Mouse (Mus musculus) limb, embryonic 13.5 days (tissue): ENCODE data around the gene Cacng7. TPM values are rescaled to one million over a fixed set of nuclear protein-coding genes. Genes with fewer than 3 reads are reported as not detected.
"Not testable (repeated sequence)": the region's sequence is repeated elsewhere in the genome, so short reads cannot be mapped to it uniquely, and the experiment has no call there.

ENCODE experiments used
- ATAC-seq: fragments of 200-750 bp; cut with Nextera tagmentation; 2 replicates; pipeline ENCODE4 v1.8.0; 2017; ENCODE audit warnings: low read depth, moderate number of reproducible peaks, moderate TSS enrichment; ENCODE audit not compliant: low FRiP score
- H3K27ac ChIP-seq: fragments of 300-500 bp; sonication (generic); 2 replicates; pipeline ENCODE4 v1.5.1; 2015; ENCODE audit warnings: inconsistent platforms, mild to moderate bottlenecking, moderate library complexity
- H3K27me3 ChIP-seq: fragments of 300-500 bp; sonication (generic); 2 replicates; pipeline ENCODE4 v1.6.1; 2015; ENCODE audit warnings: mild to moderate bottlenecking, inconsistent platforms
- H3K36me3 ChIP-seq: fragments of 300-500 bp; sonication (generic); 2 replicates; pipeline ENCODE4 v1.6.1; 2015; ENCODE audit warnings: inconsistent platforms, mild to moderate bottlenecking, moderate library complexity
- H3K4me1 ChIP-seq: fragments of 300-500 bp; sonication (generic); 2 replicates; pipeline ENCODE4 v1.6.1; 2015; ENCODE audit warnings: inconsistent platforms
- H3K4me2 ChIP-seq: fragments of 300-500 bp; sonication (generic); replicated peaks from 2 replicates; pipeline ENCODE4 v1.6.1; 2015; ENCODE audit warnings: inconsistent platforms, mild to moderate bottlenecking, moderate library complexity
- H3K4me3 ChIP-seq: fragments of 300-500 bp; sonication (generic); 2 replicates; pipeline ENCODE4 v1.5.1; 2015; ENCODE audit warnings: moderate library complexity, mild to moderate bottlenecking, inconsistent platforms
- H3K9ac ChIP-seq: fragments of 300-500 bp; sonication (generic); 2 replicates; pipeline ENCODE4 v1.6.1; 2015; ENCODE audit warnings: mild to moderate bottlenecking, inconsistent platforms
- H3K9me3 ChIP-seq: fragments of 300-500 bp; sonication (generic); 2 replicates; pipeline ENCODE4 v1.6.1; 2016; ENCODE audit warnings: inconsistent platforms
- WGBS: fragments of 180-500 bp; shearing (Covaris S2); methylation state at CpG from one replicate; pipeline ENCODE4 v1.1.7; 2015; 5-methylcytosine and 5-hydroxymethylcytosine counted together
- polyA plus RNA-seq: library from polyadenylated mRNA; unstranded; fragments of >200 nt; fragmentation: Nextera tagmentation; extraction: Ambion mirVana; gene quantifications from 2 replicates; pipeline ENCODE4 v1.2.1, GENCODE M21; 2015

Gene Cacng7
- polyA plus RNA-seq = 3.8 and 4.1 TPM in 2 replicates

DNA sequence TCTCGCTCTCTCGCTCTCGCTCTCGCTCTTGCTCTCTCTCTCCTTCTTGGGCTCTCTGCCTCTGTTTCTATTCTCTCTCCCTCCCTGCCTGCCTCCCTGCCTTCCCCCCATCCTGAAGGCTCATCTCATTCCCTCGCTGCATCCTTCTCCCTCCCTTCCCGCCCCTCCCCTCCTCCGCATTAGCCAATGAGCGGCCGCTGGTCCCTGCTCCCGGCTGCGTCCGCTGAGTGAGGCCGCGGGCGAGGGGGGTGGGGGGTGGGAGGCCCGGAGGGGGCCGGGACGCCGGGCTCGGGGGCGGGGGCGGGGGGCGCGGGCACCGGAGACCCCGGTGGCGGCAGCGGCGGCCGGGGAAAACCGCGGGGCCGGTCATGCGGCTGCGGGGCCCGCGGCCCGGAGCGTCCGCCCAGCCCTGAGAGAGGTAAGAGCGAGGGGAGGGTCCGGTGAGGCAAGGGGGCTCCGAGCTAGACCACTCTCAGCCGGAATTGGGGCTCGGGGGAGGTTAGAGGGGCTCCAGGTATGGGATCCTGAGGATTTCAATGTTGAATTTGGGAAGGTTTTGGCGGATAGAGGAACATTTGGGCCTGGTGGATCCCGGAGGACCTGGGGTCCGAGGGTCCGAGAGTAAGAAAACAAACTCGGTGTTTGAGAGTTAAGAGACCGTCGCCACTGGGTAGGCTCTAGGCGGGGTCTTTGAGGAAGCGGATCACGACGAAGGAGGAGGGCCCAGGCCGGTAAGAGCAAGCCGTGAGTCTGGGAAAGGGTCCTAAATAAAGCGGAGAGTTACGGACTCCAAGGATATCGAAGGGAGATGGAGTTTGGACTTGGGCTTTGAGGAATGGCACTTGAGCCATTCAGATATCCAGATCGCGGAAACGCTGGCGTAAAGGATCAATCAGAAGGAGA is at the start of gene Cacng7:
TSS of gene Cacng7 (plus strand) at position 337 of the 903 bp plus-strand sequence.
- H3K9ac ChIP-seq = peak within 1 kb of the TSS; percentile 82
- WGBS = under 1% methylated on average over 59 of the region's 65 CpGs
- H3K27ac ChIP-seq = peak within 1 kb of the TSS; percentile 91
- H3K4me1 ChIP-seq = peaks cover 21% of the 10 kb centered on the region
- H3K4me3 ChIP-seq = peak within 1 kb of the TSS; percentile 68
- peak within 1 kb of the TSS; percentile 80 for H3K4me2 ChIP-seq
- H3K36me3 ChIP-seq = peaks cover 11% of the 10 kb centered on the region
- no peaks in the 10 kb centered on the region for H3K9me3 ChIP-seq
- peaks cover 12% of the 10 kb centered on the region for H3K27me3 ChIP-seq
- ATAC-seq = peak; percentile 31; the same call in 1 of the 2 replicates

- H3K4me1 ChIP-seq = 0 out of 2 replicates have a peak, but pooled peaks cover 4% of the 10 kb centered on the region
- H3K4me2 ChIP-seq = no peak overlapping the region
- no peaks in the 10 kb centered on the region for H3K9me3 ChIP-seq
- no peak overlapping the region for H3K9ac ChIP-seq
- no peak overlapping the region for H3K27ac ChIP-seq
- no peaks in the 10 kb centered on the region for H3K27me3 ChIP-seq
- WGBS = 88% methylated on average over 11 of the region's 11 CpGs
- H3K4me3 ChIP-seq = no peak overlapping the region
- ATAC-seq = no peak
- H3K36me3 ChIP-seq = no peaks in the 10 kb centered on the region
Measured at GRCm38 (mm10) chr7:3283081-3283875, 49.5 kb upstream of the Cacng7 start.

GRCm38 (mm10) chr7:3284604-3285003 is 48.2 kb upstream of the Cacng7 start:
- Histone ChIP-seq H3K9ac (no peak overlapping the region), H3K4me3 (no peak overlapping the region), H3K4me1 (peaks cover 7% of the 10 kb centered on the region; the same call in 1 of the 2 replicates), H3K27me3 (no peaks in the 10 kb centered on the region), H3K27ac (no peak overlapping the region), H3K36me3 (no peaks in the 10 kb centered on the region), H3K9me3 (no peaks in the 10 kb centered on the region), H3K4me2 (no peak overlapping the region)
- no peak for ATAC-seq
- WGBS = 77% methylated on average over 10 of the region's 10 CpGs

DNA sequence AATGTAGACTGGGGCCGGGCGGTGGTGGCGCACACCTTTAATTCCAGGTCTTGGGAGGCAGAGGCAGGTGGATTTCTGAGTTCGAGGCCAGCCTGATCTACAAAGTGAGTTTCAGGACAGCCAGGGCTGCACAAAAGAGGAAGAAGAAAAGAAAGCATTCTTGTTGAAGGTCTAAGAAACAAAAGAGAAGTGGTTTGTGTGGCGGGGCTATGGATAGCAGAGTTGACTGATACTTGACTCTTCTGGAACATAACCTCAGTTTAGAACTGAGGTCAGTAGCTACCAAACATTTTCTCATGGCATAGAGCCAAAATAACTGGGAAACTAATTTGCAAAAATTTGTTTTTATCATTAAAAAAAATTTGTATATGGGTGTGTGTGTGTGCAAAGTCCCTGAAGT is 46.7 kb upstream of the Cacng7 start:
- H3K9ac ChIP-seq = no peak overlapping the region
- peaks cover 16% of the 10 kb centered on the region for H3K4me1 ChIP-seq
- ATAC-seq = no peak
- WGBS = 92% methylated on average over 5 of the region's 5 CpGs
- no peak overlapping the region for H3K4me2 ChIP-seq
- H3K9me3 ChIP-seq = no peaks in the 10 kb centered on the region
- no peaks in the 10 kb centered on the region for H3K36me3 ChIP-seq
- H3K27me3 ChIP-seq = no peaks in the 10 kb centered on the region
- H3K4me3 ChIP-seq = no peak overlapping the region
- no peak overlapping the region for H3K27ac ChIP-seq

DNA sequence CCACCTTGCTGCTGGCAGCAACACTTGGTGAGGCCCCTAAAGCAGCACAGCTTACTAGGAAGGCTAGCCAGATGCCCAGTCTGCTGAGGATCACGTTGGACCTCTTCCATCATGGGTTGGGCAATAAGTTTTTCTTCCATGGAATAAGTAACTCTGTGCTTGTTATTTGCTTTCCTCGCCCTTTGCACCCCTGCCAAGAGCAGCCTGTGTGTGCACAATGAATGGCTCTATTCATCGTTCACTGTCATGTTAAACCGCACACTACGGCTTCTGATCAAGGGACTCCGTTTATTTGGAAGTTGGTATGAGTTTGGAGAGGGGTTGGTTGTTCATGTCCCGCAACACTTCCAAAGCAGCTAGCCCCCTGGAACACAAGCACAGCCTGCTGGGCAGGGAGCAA is 45.6 kb upstream of the Cacng7 start:
- no peak for ATAC-seq
- no peak overlapping the region for H3K4me3 ChIP-seq
- no peaks in the 10 kb centered on the region for H3K9me3 ChIP-seq
- H3K36me3 ChIP-seq = no peaks in the 10 kb centered on the region
- peaks cover 27% of the 10 kb centered on the region for H3K4me1 ChIP-seq
- no peak overlapping the region for H3K9ac ChIP-seq
- no peak overlapping the region; the same call in 1 of the 2 replicates for H3K4me2 ChIP-seq
- WGBS = 70% methylated on average over 7 of the region's 7 CpGs
- peak overlapping the region; percentile 44; the same call in 1 of the 2 replicates for H3K27ac ChIP-seq
- H3K27me3 ChIP-seq = no peaks in the 10 kb centered on the region

DNA sequence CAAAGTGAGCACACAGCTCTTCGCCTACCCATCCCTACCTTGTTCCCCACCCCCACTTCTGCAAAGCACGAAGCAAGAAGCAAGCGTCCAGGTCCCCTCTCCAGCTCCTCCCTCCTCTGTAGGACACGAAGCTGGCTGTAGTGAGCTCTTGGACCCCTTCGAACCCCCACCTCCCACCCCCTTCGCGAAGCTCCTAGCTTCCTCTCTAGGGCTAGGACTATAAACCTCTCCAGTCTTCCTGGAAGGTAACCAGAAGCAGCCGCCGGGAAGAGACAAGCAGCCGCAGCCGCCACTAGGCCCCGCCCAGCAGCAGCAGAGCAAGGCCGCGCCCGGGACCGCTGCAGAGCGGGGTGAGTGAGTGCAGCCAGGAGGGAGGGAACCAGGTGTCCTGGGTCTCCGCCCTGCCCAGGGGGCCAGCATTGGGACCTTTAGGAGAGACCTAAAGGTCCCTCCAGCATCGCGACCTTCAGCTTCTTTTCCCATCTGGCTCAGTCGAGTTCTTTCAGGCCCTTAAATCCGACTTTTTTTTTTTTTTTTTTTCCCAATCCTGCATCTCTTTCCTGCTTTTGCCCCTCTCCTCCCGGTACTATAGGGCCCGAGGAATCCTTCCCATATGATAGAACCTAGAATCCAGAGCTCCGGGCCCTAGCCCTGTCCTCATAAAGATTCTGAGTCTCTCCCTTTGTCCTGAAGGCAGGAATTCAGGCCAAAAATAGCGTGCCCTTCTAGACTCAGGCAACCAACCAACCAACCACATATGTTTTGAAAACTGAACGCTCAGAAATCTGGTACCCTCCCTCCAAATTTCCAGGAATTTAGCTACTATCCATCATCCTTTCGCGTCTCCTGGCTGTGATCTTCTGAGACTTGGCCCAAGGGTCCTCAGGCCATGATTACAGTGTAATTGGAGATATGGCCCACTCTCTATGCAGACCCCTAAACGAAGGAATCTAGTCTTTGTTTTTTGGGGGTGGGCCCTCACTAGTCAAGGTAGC is 43.5 kb upstream of the Cacng7 start, which contains the start of the genes Myadm and Prkcg:
TSS of gene Myadm (plus strand) at position 105 of the 995 bp plus-strand sequence.
TSS of gene Prkcg (plus strand) at position 204 of the 995 bp plus-strand sequence.
- H3K9ac ChIP-seq = peak within 1 kb of the TSS; percentile 72
- peak within 1 kb of the TSS; percentile 53 for H3K4me3 ChIP-seq
- H3K9me3 ChIP-seq = no peaks in the 10 kb centered on the region
- peaks cover 7% of the 10 kb centered on the region; the same call in 1 of the 2 replicates for H3K36me3 ChIP-seq
- ATAC-seq = peak; percentile 67
- H3K4me2 ChIP-seq = peak within 1 kb of the TSS; percentile 75
- 2% methylated on average over 30 of the region's 30 CpGs for WGBS
- H3K27me3 ChIP-seq = no peaks in the 10 kb centered on the region
- H3K27ac ChIP-seq = peak within 1 kb of the TSS; percentile 91
- H3K4me1 ChIP-seq = peaks cover 36% of the 10 kb centered on the region

DNA sequence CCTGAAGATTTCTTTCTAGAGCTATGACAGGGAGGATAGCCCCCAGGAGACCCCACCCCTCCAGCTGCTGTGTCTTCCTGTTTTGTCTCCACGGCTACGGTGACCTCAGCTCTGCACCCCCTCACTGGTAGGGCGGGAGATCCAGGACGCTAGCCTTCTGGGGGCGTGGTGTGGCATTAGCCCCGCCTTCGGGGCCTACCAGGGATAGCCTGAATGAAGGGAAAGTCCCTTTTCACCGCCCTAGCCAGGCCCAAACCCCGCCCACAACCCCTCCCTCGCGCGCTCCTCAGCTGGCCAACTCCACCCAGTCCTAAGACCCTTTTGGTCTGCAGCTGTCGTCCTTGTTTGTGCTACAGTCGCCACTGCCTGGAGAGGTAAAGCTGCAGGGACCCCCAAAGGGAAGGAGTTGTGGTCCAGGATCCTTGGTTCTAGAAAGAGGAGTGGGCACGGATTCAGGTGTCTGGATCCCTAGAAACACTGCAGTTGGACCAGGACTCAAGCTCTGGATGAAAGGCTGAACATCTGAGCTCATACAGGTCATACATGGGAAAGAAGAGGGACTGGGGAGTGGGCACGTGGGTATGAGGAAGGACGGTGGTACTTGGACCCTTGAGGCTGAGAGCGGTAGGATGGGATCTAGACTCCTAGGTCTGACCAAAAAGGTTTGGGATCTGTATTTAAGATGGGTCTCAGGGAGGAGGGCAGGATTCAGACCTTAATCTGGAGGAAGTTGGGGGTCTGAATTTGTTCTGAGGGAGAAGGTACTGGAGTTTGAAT is 42.3 kb upstream of the Cacng7 start:
- peak; percentile 89 for ATAC-seq
- peak overlapping the region; percentile 75 for H3K4me2 ChIP-seq
- WGBS = 2% methylated on average over 18 of the region's 18 CpGs
- peaks cover 36% of the 10 kb centered on the region for H3K4me1 ChIP-seq
- H3K9me3 ChIP-seq = no peaks in the 10 kb centered on the region
- peak overlapping the region; percentile 91 for H3K27ac ChIP-seq
- H3K27me3 ChIP-seq = no peaks in the 10 kb centered on the region
- H3K4me3 ChIP-seq = peak overlapping the region; percentile 53
- peak overlapping the region; percentile 72 for H3K9ac ChIP-seq
- H3K36me3 ChIP-seq = peaks cover 16% of the 10 kb centered on the region

DNA sequence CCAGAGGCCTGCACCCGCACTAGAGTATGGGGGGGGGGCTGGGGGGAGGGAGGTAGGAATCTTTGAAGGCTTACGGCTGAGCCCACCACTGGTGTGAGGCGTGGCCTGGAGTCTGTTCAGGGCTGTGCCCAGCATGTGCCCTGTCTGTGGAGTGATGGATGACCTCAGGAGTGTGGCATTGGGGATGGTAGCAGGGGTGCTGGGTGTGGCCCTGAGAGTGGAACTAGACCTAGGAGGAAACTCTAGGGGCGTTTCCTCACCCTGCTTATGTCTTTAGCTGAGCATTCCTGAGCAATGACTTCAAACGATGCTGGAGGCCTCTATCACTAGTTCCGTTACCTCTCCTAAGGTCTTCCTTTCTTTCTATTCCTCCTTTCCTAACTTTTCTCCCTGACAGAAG is 41.6 kb upstream of the Cacng7 start:
- WGBS = 32% methylated on average over 6 of the region's 6 CpGs
- H3K9ac ChIP-seq = peak overlapping the region; percentile 61
- H3K9me3 ChIP-seq = no peaks in the 10 kb centered on the region
- H3K27me3 ChIP-seq = no peaks in the 10 kb centered on the region
- peak overlapping the region; percentile 53 for H3K4me3 ChIP-seq
- peak overlapping the region; percentile 76; the same call in 1 of the 2 replicates for H3K27ac ChIP-seq
- no peak for ATAC-seq
- H3K36me3 ChIP-seq = peaks cover 23% of the 10 kb centered on the region
- peaks cover 36% of the 10 kb centered on the region for H3K4me1 ChIP-seq
- peak overlapping the region; percentile 75 for H3K4me2 ChIP-seq

- no peak overlapping the region; the same call in 1 of the 2 replicates for H3K27ac ChIP-seq
- no peak for ATAC-seq
- no peaks in the 10 kb centered on the region for H3K27me3 ChIP-seq
- peaks cover 29% of the 10 kb centered on the region for H3K36me3 ChIP-seq
- peak overlapping the region; percentile 53 for H3K4me3 ChIP-seq
- H3K9ac ChIP-seq = no peak overlapping the region
- peaks cover 36% of the 10 kb centered on the region for H3K4me1 ChIP-seq
- 67% methylated on average over 3 of the region's 3 CpGs for WGBS
- H3K9me3 ChIP-seq = no peaks in the 10 kb centered on the region
- peak overlapping the region; percentile 75 for H3K4me2 ChIP-seq
Measured at GRCm38 (mm10) chr7:3291764-3292163, 41.0 kb upstream of the Cacng7 start.

DNA sequence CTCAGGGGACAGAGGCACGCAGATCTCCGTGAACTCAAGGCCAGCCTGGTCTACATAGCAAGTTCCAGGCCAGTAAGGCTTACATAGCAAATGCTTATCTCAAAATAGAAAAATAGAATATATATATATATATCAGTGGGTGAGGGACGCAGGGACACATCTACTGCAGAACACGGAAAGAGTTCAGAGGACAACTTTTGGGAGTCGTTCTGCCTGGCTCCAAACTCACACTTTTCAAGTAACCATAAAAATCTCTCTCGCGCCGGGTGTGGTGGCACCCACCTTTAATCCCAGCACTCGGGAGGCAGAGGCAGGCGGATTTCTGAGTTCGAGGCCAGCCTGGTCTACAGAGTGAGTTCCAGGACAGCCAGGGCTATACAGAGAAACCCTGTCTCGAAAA is 40.5 kb upstream of the Cacng7 start:
- Histone ChIP-seq H3K4me1 (peaks cover 36% of the 10 kb centered on the region), H3K4me2 (peak overlapping the region; percentile 75), H3K36me3 (peaks cover 34% of the 10 kb centered on the region), H3K27ac (peak overlapping the region; percentile 63; the same call in 1 of the 2 replicates), H3K4me3 (peak overlapping the region; percentile 53)
- 70% methylated on average over 12 of the region's 12 CpGs for WGBS
- ATAC-seq, H3K27me3 ChIP-seq, H3K9ac ChIP-seq, H3K9me3 ChIP-seq: not testable (repeated sequence)
